Mouse (Mus musculus): ENCODE measurements around the gene Cldn34c3. TPM values are rescaled to one million over a fixed set of nuclear protein-coding genes. Genes with fewer than 3 reads are reported as not detected.
"Not testable (repeated sequence)": the region's sequence is repeated elsewhere in the genome, so short reads cannot be mapped to it uniquely, and the experiment has no call there.

The Cldn34c3 gene
- not detected for total RNA-seq (2021)
- long read RNA-seq, partial matches to known transcripts, result 0 of 1 reads
- long read RNA-seq, other reads (novel, unspliced or antisense), result 1 of 1 reads

DNA sequence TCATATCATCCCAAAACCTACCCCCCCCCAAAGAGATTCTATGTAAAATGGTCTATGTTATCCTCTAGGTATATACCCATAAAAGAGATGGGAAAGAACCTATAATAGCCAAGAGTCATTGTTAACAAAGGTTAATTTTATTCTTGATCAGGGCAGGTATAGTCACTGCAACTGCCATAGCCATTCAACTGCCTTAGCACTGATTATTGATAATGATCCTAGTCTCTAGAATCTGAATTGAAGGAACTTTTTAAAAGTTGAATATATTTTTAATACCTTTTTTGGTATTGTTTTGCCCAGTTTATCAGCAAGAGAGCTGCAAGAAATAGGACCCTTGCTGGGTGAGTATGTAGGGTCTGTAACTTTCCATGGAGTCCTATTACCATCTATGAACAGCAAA, at the start of gene Cldn34c3:
TSS of gene Cldn34c3 (plus strand) at position 301 of the 400 bp plus-strand sequence.
- DNase-seq (ENCODE audit: low spot score in 2 of 2), result not testable (repeated sequence)

Other genes with a start within 250 kb of the Cldn34c3 start
- gene Cldn34c2, start 212.0 kb upstream of the Cldn34c3 start, total RNA-seq (2021), result 1 to 10 TPM in 1 of 2 experiments, not detected in 1; 1.4 TPM
- not detected for gene Gm17467, start 88.9 kb upstream of the Cldn34c3 start, total RNA-seq (2021)

Measured in layer of hippocampus, postnatal 10 days (tissue).